Mouse (Mus musculus) kidney, postnatal 4 days (tissue): ENCODE results near the gene Pth2.
A peak's percentile ranks its signal among the peaks of the same experiment; 100 is the strongest.
"Not testable (repeated sequence)": the region's sequence is repeated elsewhere in the genome, so short reads cannot be mapped to it uniquely, and the experiment has no call there.

ENCODE experiments used
- DNase-seq, 2 experiments: peaks; one replicate each; pipeline ENCODE4 v3.0.0; 2021; ENCODE audit warnings: mixed read lengths in 2 of 2

The Pth2 gene

DNA sequence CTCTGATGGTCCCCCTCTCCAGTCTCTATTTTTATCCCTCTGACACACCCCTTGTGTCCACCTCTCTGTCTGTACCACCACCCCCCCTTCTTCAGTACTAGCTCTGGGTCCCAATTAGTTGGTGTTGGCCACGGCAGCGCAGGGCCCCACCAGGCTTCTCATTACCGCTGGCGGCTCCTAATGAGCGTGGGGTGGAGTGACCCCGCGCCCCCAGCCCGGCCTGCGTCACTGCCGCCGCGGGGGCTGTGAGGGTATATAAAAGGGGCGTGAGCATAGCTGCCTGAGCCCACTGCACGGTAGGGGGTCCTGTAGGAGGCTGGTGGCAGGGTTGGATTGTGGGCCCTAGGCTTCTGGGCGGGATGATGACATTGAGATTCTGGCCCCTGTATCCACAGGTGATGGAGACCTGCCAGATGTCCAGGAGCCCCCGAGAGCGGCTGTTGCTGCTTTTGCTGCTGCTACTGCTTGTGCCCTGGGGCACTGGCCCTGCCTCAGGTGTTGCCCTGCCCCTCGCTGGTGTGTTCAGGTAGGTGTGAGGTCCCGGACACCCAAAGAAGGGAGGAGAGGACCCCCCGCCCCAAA, at the start of gene Pth2:
Gene Pth2, plus strand, starts transcription at position 100 of the 582 bp plus-strand sequence.
- no peak for DNase-seq

GRCm38 (mm10) chr7:45131850-45132249, 48.9 kb upstream of the Pth2 start:
- no peak for DNase-seq

- no peak for DNase-seq
Observed at GRCm38 (mm10) chr7:45133446-45134159, 47.2 kb upstream of the Pth2 start.

DNA sequence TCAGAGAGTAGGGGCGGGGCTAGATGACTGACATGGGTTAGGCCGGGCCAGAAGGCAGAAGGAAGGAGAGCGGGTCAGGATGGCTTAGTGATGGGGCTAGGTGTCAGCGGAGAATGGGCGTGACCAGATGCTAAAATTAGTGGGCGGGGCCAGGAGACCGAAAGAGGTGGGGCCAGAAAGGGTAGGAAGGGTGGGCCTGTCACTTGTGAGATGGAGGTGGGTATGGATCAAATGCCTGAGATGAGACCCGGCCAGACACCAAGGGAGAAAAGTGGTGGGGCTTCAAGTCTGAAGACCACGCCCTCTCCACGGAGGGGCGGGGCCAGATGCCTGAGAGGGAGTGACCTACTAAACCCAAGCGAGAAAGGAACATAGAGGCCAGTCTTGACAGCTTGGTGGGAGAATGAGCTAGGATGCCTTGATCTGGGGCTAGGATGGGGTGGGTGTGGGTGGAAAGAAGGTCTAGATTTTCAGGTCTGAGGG, 46.2 kb upstream of the Pth2 start:
- peak; percentile 76 to 84 for DNase-seq

DNA sequence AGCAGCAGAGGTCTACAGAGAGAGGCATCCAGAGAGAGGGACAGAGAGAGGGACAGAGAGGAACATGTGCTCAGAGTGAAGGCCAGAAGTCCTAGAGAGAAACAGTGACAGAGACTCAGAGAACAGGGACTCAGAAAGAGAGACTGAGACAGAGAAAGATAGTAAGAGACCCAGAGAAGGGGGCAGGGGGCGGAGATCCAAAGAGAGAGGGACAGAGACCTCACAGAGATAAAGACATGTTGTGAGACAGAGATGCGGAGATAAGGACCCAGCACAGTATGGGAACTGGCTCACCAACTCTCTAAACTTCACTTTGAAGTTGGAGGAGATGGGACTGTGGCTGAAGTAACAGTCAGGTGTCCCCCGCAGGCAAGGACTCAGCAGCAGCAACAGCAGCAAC, 45.4 kb upstream of the Pth2 start:
- no peak for DNase-seq

GRCm38 (mm10) chr7:45135993-45136567, 44.7 kb upstream of the Pth2 start, which contains the start of the genes Gm45713 and Flt3l:
TSS of gene Gm45713 (minus strand) at chr7:45136231.
TSS of gene Flt3l (minus strand) at chr7:45136432.
- peak; percentile 91 to 94 for DNase-seq

GRCm38 (mm10) chr7:45137171-45138006, 43.4 kb upstream of the Pth2 start:
- no peak for DNase-seq

DNA sequence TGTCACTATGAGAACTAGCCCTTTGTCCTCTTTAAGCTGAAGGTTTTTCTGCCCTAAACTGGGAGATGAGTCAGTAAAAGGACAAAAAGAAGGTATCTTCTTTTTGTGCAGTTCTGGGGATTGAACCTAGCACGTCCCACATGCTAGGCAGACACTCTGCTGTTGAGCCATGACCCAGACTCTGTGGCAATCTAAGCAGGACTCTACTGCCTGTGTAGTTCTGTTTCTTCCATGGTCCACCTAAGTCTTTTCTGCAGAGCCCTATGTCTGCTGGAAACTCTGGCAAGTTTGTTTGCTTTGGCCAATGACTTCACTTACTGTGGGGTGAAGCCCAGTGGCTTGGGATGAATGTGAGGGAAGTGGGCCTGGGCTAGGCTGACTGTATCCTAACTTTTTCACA, 42.4 kb upstream of the Pth2 start:
- no peak for DNase-seq

GRCm38 (mm10) chr7:45139904-45140723, 40.7 kb upstream of the Pth2 start:
- no peak for DNase-seq

DNA sequence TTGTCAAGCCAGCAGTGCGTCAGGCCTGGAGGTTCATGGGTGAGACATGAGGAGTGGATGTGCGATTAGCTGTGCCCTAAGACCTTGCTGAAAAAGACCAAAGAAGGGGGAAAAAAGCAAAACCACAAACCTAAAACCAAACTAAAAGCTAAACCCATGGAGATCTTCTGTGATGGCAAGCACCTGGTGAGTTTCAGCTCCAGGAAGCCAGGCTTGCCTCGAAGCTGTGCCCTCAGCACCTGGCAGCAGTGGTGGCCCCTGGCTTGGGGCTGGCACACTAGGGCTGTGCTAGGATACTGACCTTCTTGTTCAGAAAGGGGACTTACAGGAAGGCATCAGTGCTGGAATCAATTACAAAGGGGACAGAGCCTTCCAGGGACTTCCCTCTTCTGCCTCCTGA, 39.5 kb upstream of the Pth2 start:
- DNase-seq, result no peak

GRCm38 (mm10) chr7:45141914-45142313, 38.9 kb upstream of the Pth2 start:
- DNase-seq, result no peak

- peak in 1 of 2 experiments; percentile 32 for DNase-seq
Observed at GRCm38 (mm10) chr7:45144368-45145174, 36.2 kb upstream of the Pth2 start.

- DNase-seq, result no peak
Observed at GRCm38 (mm10) chr7:45145460-45145859, 35.3 kb upstream of the Pth2 start.

- no peak for DNase-seq
Observed at GRCm38 (mm10) chr7:45147267-45147666, 33.5 kb upstream of the Pth2 start.

- peak in 1 of 2 experiments; percentile 53 for DNase-seq
Observed at GRCm38 (mm10) chr7:45147899-45148298, 32.9 kb upstream of the Pth2 start.

DNA sequence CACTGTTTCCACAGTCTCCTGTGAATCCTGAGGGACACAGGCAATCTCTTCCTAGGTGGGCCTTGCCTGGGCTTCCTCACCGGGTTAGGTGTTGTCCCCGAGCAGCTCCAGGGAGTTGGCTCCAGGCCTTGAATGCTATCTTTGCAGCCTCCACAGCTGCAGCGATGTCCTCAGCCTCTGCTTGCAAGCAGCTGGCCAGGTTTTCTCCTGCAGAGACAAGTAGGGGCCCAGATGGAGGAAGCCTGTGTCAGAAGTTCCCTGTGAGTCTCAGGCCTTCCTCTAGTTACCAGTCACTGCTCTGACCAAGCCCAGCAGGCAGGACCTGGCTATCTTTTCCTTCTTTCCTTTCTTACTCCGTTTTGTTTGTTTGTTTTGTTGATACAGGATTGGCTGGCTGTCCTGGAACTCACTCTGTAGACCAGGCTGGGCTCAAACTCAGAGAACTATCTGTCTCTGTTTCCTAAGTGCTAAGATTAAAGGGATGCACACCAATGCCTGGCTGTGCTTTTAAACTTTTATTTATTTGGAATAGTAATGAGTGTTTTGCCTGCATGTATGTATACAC, 32.2 kb upstream of the Pth2 start:
- no peak for DNase-seq

- DNase-seq, result peak; percentile 71 to 77
Observed at GRCm38 (mm10) chr7:45149545-45149944, 31.2 kb upstream of the Pth2 start.

- DNase-seq, result no peak
Observed at GRCm38 (mm10) chr7:45150321-45150720, 30.5 kb upstream of the Pth2 start.

DNA sequence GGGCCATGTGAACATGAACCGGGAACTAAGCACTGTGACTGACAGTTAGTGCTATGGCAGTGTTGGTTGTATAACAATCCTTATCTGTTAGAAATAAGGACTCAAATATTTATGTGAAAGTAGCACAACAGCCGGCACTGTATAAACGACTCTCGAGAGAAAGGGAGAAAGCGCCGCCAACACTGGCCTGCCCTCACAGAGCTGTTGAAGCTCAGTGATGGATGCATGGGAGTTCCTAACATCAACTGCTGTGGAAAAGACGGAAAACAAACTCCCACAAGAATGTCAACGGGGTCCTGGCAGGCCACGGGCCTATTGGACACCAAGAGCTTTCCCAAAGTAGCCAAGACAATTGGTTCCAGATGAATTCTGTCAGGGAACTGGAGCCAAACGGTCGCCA, 29.5 kb upstream of the Pth2 start:
- peak; percentile 76 to 84 for DNase-seq

DNA sequence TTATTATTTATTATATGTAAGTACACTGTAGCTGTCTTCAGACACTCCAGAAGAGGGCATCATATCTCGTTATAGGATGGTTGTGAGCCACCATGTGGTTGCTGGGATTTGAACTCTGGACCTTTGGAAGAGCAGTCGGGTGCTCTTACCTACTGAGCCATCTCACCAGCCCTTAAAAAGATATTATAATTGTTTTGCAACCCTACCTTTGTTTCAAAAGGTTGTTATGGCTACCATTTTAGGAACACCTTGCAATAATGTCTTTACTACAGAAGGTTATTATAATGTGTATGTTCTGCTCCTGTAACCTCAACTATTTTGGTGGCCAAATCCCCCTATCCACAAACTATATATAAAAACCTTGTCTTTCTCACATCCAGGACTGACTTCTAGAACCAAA, 27.7 kb upstream of the Pth2 start:
- DNase-seq, result not testable (repeated sequence)

- DNase-seq, result no peak
Observed at GRCm38 (mm10) chr7:45153586-45153985, 27.2 kb upstream of the Pth2 start.
